Mouse (Mus musculus) colon, adult 2 months (tissue): ENCODE measurements around the gene Olig1. TPM values are rescaled to one million over a fixed set of nuclear protein-coding genes. Genes with fewer than 3 reads are reported as not detected.

Experiments
- polyA plus RNA-seq: library from polyadenylated mRNA; depleted of rRNA; stranded (reverse); fragments of >200 nt; gene quantifications from 2 replicates; pipeline ENCODE4 v1.2.3, GENCODE M21; 2012; rRNA removed

Gene Olig1
- 0.05 and 0.08 TPM in 2 replicates for polyA plus RNA-seq

DNA sequence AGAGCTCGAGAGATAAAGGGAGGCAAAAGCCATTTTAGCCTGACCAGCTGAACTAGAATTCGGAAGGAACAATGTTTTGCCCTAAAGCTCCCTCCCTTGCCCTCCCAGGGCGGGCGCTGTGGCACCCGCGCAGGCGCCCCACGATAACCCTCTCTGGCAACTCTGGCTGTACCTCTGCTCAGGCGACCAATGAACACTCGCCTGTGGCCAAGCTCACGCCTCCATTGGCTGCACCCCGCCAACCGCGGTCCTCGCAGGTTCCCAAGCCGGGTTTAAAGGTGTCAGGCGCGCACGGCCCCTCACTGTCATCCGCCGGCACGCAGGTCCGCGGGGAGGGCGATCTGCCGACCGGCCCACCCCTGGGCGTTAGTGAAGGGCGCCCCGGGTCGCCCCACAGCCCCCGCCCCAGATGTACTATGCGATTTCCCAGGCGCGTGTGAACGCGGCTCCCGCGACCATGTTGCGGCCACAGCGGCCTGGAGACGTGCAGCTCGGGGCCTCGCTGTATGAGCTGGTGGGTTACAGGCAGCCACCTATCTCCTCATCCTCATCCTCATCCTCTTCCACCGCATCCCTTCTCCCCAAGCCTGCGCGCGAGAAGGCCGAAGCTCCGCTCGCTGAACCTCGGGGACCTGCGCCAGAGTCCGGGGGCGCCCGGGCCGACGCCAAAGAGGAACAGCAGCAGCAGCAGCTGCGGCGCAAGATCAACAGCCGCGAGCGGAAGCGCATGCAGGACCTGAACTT is at the start of gene Olig1:
TSS of gene Olig1 (plus strand) at position 305 of the 744 bp plus-strand sequence.

DNA sequence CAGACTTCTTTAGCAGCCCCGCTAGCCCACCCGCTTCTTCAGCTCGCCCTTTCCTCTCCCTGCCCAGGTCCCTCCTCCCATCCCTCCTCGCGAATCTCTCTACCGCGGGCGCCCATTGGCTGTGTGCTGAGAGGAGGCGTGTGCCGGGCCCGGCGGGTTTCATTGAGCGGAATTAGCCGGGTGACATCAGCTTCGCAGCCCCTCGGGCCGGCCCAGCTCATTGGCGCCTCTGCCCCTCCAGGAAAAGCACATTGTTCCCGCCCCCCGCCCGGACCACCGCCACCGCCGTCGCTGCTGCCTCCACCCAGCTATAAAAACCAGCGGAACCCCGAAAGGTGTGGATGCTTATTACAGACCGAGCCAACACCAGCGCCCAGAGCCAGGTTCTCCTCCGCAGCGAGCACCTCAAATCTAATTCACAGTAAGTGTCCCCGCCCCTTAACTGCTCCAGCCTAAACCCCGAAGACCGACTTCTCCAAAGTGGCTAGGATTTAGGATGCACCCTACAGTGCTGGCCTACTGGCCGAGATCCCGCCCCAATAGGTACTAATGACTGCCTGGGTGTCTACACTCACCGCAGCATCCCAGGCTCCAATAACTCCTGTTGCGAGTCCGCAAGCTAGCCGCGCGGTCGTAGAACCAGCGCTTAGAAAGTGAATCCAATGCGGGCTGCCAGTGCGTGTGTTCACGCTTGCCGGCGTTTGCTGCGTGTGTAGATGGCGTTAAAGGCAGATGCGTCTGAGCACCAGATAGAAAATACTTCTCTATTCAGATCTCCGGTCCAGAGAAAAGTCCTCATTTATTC is 44.1 kb upstream of the Olig1 start, which contains the start of gene Olig2:
TSS of gene Olig2 (plus strand) at position 225 of the 805 bp plus-strand sequence.

Other genes starting within 250 kb of the Olig1 start
- 10.7 and 12.9 TPM in 2 replicates for gene Paxbp1, start 225.2 kb upstream of the Olig1 start, polyA plus RNA-seq
- gene 4932438H23Rik, start 174.7 kb upstream of the Olig1 start, polyA plus RNA-seq, result 1.7 and 2.3 TPM in 2 replicates
- not detected in 2 replicates for gene Olig2, start 44.3 kb upstream of the Olig1 start, polyA plus RNA-seq
- gene Ifnar2, start 103.0 kb downstream of the Olig1 start, polyA plus RNA-seq, result 21.4 and 24.1 TPM in 2 replicates
- not detected in 2 replicates for gene Gm21970, start 121.9 kb downstream of the Olig1 start, polyA plus RNA-seq
- gene Il10rb, start 136.4 kb downstream of the Olig1 start, polyA plus RNA-seq, result 42.1 and 48.0 TPM in 2 replicates
- 12.2 and 14.6 TPM in 2 replicates for gene Ifnar1, start 215.5 kb downstream of the Olig1 start, polyA plus RNA-seq